9 mouse cellular contexts compared by ENCODE assay signal in genomic region chr7:107594325-107594856, GRCm38 (mm10). TPM values are rescaled to one million over a fixed set of nuclear protein-coding genes. Genes with fewer than 3 reads are reported as not detected.
DNase-seq lines count a peak whose midpoint lies in the region; ATAC-seq and TF ChIP-seq lines count a peak whose summit lies in the region.
"Had no signal": no experiment of that assay in that cellular context is flagged by ENCODE, and none has a peak within 500 bp of the region (broad histone marks: within the 10 kb centered on the region; RNA-seq: fewer than 3 reads in every experiment).

No protein-coding gene starts in this region.

- TF ChIP-seq EP300 in lung, postnatal 0 days (IDR thresholded peaks at IDR 0.05), result no peak

- peak; percentile 69 for TF ChIP-seq CTCF in lung, postnatal 0 days (IDR thresholded peaks at IDR 0.05)

- H3K9ac ChIP-seq in hindbrain, embryonic 11.5 days (ENCODE audit: low read depth, low read length), result peak overlapping the region; percentile 8; the same call in 1 of the 2 replicates
- H3K9ac ChIP-seq in lung, postnatal 0 days (replicated peaks; ENCODE audit: low read depth), result no peak overlapping the region

- no peaks in the 10 kb centered on the region for H3K4me1 ChIP-seq in hindbrain, embryonic 11.5 days (replicated peaks; ENCODE audit: control insufficient read depth, insufficient read depth, low read length)
- H3K4me1 ChIP-seq in lung, postnatal 0 days (ENCODE audit: insufficient read depth, low read depth, low read length), result no peaks in the 10 kb centered on the region; the same call in 1 of the 2 replicates

- peak; percentile 47 for DNase-seq in WW6 (ENCODE audit: low read depth, low spot score)
- DNase-seq in cerebellum, adult 8-10 months, result peak; percentile 29
- DNase-seq in hindbrain, embryonic 11.5 days (ENCODE audit: low spot score), result peak; percentile 65
- peak; percentile 29 to 54 for DNase-seq in layer of hippocampus, postnatal 14 days (ENCODE audit: low spot score in 2 of 2)
- DNase-seq in lung, postnatal 0 days (ENCODE audit: low spot score), result peak; percentile 74
- DNase-seq in retina, embryonic 14.5 days (ENCODE audit: low spot score), result peak; percentile 74
- peak; percentile 65 for DNase-seq in thymus, postnatal 4 days

- H3K27me3 ChIP-seq in hindbrain, embryonic 11.5 days (ENCODE audit: control insufficient read depth, insufficient read depth, low read length), result peaks cover 6% of the 10 kb centered on the region; the same call in 1 of the 2 replicates
- H3K27me3 ChIP-seq in lung, postnatal 0 days (replicated peaks; ENCODE audit: insufficient read depth, low read length), result no peaks in the 10 kb centered on the region

- peak overlapping the region; percentile 44 for H3K4me3 ChIP-seq in hindbrain, embryonic 11.5 days (ENCODE audit: low read depth, low read length)
- peak overlapping the region; percentile 48 for H3K4me3 ChIP-seq in lung, postnatal 0 days (ENCODE audit: low read depth, low read length)

- ATAC-seq in frontal cortex, adult (ENCODE audit: low TSS enrichment), result peak; percentile 60; the same call in 1 of the 2 replicates
- peak; percentile 79 for ATAC-seq in hindbrain, embryonic 11.5 days (ENCODE audit: low FRiP score)
- ATAC-seq in lung, postnatal 0 days, result peak; percentile 71

- WGBS in hindbrain, embryonic 11.5 days, result 3% methylated on average over 16 of the region's 16 CpGs
- WGBS in lung, postnatal 0 days, result 2% methylated on average over 16 of the region's 16 CpGs

- no peaks in the 10 kb centered on the region for H3K9me3 ChIP-seq in hindbrain, embryonic 11.5 days (ENCODE audit: control insufficient read depth, low read length)
- no peaks in the 10 kb centered on the region for H3K9me3 ChIP-seq in lung, postnatal 0 days (ENCODE audit: low read length)

- H3K36me3 ChIP-seq in hindbrain, embryonic 11.5 days (ENCODE audit: control insufficient read depth, insufficient read depth, low read length), result no peaks in the 10 kb centered on the region
- H3K36me3 ChIP-seq in lung, postnatal 0 days (ENCODE audit: insufficient read depth, low read length), result no peaks in the 10 kb centered on the region

- peak overlapping the region; percentile 65 for H3K4me2 ChIP-seq in hindbrain, embryonic 11.5 days (replicated peaks; ENCODE audit: low read depth, low read length)
- peak overlapping the region; percentile 73 for H3K4me2 ChIP-seq in lung, postnatal 0 days (replicated peaks; ENCODE audit: low read depth, low read length)

- H3K27ac ChIP-seq in hindbrain, embryonic 11.5 days (ENCODE audit: low read depth, low read length), result no peak overlapping the region
- H3K27ac ChIP-seq in lung, postnatal 0 days (ENCODE audit: low read length), result peak overlapping the region; percentile 12; the same call in 1 of the 2 replicates

RNA-seq across cellular contexts. Expression of gene Ppfibp2, which starts 0.6 kb away (rescaled TPM):
- 5.0 and 5.1 TPM in 2 replicates for polyA plus RNA-seq in hindbrain, embryonic 11.5 days (2014; fragmentation: Nextera tagmentation; extraction: Ambion mirVana)
- 1 to 10 TPM; 4.3 to 5.9 TPM for total RNA-seq in layer of hippocampus, postnatal 14 days (2021)
- 15.8 and 17.5 TPM in 2 replicates for polyA plus RNA-seq in lung, postnatal 0 days (2015; fragmentation: Nextera tagmentation; extraction: Ambion mirVana)

RNA-seq across cellular contexts. Expression of gene Olfml1, which starts 27.1 kb away (rescaled TPM):
- 10.7 and 11.4 TPM in 2 replicates for polyA plus RNA-seq in hindbrain, embryonic 11.5 days (2014; fragmentation: Nextera tagmentation; extraction: Ambion mirVana)
- total RNA-seq in layer of hippocampus, postnatal 14 days (2021), result 10 to 100 TPM in 1 of 2 experiments, 1 to 10 TPM in 1; 9.2 to 10.3 TPM
- 12.2 and 13.3 TPM in 2 replicates for polyA plus RNA-seq in lung, postnatal 0 days (2015; fragmentation: Nextera tagmentation; extraction: Ambion mirVana)

RNA-seq across cellular contexts. Expression of gene 5330417H12Rik, which starts 30.6 kb away (rescaled TPM):
- not detected in 2 replicates for polyA plus RNA-seq in hindbrain, embryonic 11.5 days (2014; fragmentation: Nextera tagmentation; extraction: Ambion mirVana)
- not detected for total RNA-seq in layer of hippocampus, postnatal 14 days (2021)
- polyA plus RNA-seq in lung, postnatal 0 days (2015; fragmentation: Nextera tagmentation; extraction: Ambion mirVana), result not detected in 2 replicates
- total RNA-seq: gastrocnemius, postnatal 4 days had no signal
